Mouse (Mus musculus) ES-Bruce4 (cell line): Measurements from ENCODE around the gene Slc6a18.

Source experiments
- CTCF ChIP-seq: IDR thresholded peaks from one replicate; pipeline ENCODE4 v1.8.1; 2011; ENCODE audit warnings: low read depth, low read length
- EP300 ChIP-seq: IDR thresholded peaks from 2 replicates; pipeline ENCODE4 v1.6.1; 2011; ENCODE audit warnings: low read depth, low read length; ENCODE audit not compliant: insufficient read depth
- POLR2A ChIP-seq: IDR thresholded peaks from one replicate; pipeline ENCODE4 v1.8.1; 2011; ENCODE audit warnings: low read length; ENCODE audit not compliant: insufficient read depth

GRCm38 (mm10) chr13:73723081-73723668 lies 45.4 kb upstream of the Slc6a18 start:
- TF ChIP-seq EP300 (no peak), POLR2A (no peak), CTCF (peak; percentile 39)
